Mouse (Mus musculus): ENCODE results near the gene Tns1.

Gene Tns1

DNA sequence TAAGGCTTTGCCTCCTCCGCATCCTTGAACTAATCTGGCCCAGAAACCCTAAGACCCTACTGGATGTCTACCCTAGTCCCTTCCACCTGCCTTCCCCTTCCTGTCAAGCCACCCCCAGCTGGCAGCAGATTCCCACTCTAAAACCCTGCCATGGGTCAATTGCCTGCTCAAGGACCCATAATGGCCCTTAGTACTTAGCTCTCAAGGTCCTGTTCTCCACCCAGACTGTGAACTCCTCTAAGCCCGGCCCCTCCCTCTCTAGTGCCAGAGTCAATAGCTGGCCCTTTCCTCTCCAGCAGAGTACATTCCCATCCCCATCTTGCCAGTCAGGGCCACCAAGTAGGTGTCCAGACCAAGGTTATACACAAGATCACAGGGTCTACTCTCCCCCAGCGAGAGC is 115.3 kb downstream of the Tns1 start:
- peak; percentile 77 for DNase-seq

DNA sequence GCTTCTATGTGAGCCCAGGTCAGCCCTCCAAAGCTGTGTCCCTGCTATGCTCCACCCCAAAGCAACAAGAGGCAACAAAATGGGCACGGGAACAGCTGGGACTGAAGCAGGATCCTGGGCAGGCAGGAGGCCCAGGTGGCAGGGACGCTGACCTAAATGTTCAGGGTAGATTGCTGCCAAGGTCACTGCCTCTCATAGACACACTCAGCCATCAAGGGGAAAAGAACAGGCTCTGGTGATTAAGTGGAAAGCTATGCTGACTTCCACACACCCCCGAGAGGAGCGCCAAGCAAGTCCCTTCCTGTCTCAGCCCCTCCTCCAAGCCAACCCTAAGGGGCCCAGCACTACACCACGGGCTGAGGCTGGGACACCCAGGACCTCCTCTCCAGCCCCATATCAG is 115.8 kb downstream of the Tns1 start:
- DNase-seq, result peak; percentile 79

DNA sequence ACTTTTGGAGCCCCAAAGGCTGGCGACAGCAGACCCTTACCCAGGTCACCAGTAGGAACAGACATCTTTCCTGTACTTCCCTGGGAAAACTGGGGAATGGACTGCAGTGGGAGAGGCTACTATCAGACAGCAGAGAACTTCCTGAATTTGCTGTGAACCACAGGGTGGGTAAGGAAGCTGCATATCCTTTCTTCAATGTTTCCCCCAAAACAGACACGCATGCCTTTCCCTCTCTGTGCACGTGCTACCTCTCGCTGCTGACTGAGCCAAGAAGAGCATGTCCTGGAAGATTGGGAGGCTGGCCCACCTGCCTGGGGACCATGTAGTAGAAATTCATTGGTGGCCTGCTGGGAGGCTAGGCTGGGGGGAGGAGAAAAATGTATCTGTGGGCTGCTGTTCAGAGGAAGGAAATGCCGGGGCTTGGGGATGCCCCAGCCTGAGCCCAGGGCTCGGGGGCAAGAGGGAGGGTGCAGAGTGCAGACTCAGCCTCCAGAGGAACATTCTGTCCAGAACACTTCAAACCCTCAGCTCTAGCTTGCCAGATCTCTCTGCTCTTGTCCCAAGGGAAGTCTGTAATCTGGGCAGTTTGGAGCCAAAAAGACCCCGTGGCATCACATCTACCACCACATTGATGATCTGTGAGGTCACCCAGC is 116.7 kb downstream of the Tns1 start:
- peak; percentile 72 for DNase-seq

DNA sequence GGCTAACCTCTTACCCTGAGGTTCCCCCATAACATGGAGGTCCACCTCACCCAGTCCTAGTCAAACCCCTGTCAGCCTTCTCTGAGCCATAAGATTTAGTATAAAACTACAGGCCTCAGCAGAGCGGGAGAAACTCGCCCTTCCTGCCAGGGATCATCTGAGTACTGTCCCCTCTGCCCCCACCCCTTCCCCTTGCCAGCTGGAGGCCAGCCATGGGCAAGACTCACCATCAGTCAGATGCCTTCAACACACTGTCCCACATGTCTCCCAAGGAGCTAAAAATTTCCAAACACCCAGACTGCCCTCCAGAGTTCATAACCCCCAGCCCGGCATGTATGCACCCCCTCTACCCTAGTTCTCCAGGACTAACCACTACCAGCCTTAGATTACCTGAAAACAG is 119.2 kb downstream of the Tns1 start:
- DNase-seq, result peak; percentile 78

DNA sequence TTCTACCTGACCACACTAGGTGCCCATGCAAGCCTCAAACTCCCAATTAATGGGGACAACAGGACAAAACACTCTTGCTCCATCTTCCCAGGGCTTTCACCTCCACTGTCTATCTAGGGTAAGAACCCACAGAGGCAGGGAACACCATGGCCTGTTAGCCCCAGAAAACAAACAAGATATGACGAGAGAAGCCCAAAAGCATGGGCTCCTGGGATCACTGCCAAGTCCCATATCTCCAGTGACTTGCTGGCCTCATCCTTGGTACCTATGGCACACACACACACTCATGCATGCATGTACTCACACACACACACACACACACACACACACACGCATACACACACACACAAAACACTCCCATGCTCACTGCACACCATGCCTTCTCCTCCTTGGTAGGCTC is 120.5 kb downstream of the Tns1 start:
- no peak for DNase-seq

DNA sequence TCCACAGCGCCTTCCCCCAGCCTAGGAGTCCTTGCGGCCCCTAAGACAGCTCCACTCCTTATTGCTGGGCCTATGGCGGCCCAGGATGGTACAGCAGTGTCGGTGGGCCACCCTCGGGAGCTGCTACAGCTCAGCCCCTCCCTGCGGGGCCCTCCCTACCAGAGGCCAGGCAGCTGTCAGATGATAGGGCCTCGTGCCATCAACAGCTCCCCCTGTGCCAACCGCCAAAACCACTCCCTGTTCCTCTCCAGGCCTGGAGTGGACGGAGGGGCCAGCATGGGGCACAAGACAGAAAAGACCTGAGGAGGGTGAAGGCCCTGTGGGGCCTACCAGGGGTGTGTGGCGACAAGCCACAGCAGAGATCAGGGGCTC is 122.8 kb downstream of the Tns1 start:
- DNase-seq, result peak; percentile 66

DNA sequence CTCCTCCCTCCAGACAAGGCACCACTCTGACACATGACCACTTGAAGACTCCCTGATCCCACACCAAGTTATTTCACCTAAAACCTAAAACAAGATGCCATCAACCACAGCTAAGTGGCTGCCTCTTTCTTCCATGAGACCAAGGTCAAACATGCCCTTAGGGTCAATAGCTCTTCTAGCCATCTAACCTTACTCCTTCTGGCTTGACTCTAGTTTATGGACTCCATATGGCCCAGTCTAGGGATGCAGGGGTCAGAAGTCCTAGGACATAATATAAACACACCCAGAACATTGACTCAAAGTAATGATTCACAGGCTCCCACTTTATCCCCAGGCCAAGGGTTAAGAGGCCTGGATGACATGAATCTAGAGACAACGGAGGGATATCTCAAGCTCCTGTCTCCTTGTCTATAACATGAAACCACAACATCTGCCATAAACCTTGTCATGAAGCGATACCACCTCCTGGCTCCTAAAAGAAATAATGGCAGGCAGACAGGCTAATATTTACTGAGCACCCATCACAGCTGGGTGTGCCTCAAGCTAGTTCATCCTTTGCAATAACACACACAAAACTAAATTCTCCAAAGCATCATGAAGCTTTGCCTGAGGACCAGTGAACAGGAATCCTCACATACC is 123.3 kb downstream of the Tns1 start:
- no peak for DNase-seq

DNA sequence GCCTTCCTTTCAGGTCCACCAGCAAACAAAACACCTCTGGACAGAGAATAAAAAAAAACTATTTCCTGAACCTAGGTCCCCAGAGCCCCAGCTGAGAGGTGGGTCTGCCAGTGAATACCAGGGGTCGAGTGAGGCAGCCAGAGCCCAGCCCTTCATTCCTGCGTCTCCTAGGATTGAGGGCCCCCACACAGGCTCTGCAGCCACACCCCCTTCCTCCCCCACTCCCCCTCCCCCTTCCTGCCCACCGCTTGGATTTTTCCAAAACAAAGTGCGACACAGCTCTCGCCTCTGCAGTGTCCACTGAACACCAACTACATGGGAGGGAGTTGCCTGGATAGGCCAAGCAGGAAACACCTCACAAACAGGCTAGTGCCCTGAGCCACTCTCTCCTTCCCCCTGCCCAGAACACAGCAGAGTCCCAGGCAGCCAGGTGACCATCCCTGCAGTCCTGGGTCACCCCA is 124.0 kb downstream of the Tns1 start:
- peak; percentile 56 for DNase-seq

DNA sequence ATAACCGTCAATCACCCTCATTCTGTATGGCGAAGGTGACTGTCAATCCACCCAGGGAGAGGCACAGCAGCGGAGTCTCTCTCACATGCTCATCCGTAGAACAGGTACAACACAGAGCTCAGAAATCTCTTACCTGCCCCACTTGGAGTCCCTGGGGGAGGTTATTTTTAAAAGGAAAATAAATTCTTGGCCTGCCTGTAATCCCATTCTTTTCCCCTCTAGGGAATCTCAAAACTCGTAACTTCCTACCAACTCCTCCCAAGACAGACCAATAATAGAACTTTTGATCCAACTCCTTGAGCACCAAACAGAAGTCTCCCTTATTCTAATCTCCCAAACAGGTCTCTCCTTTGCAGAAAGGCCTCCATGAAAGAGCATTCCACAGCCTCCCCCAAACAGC is 124.7 kb downstream of the Tns1 start:
- no peak for DNase-seq

DNA sequence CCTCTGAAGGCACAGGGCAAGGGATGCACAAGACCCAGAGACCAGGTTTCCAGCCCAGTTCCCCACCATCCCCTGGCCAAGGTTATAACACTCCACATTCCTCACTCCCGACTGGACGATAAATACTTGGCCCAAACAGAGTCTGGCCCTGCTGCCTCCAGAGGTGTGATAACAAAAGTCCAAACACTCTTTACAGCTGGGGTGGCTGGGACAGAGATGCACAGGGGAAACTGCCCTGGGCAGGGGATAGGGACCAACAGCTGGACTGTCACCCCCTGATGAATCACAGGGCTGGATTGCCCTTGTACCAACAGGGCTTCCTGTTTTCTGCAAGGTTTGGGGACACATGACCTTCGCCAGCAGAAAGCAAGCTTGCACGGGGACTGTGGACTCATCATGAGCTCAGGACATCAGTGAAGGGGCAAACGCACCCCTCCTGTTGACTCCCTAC is 125.3 kb downstream of the Tns1 start:
- peak; percentile 60 for DNase-seq

DNA sequence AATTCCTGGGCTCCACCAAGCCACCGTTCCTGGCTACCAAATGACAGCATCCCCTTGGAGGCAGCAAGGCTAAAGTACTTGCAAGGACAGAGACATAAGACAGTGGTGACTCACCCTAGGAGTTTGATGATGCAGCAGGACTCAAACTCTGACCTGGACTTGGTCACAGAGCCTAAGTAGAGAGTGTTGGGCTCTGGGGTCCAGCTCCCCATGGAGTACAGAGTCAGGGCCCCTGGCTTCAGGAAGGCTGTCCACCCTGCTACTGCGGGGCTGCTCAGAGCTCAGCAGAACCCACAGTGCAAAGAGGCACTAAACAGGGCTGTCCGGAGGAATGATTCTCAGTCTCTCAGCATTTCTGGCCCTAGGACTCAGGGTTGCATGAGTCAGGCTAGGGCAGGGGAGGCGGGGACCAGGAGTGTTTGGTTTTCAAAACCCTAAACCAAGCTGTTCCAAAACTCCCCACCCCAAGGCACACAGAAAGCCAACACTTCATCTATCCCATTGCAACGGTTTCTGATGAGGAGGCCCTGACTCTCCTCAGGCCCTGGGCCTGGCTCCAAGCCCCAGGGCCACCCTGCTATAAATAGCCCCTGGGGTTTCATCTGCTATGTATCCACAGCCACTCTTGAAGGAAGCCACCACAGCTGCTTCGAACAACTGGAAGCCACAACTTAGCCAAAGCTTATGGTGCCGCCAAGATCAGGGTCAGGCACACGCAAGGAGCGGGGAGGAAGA is 126.0 kb downstream of the Tns1 start:
- peak; percentile 75 for DNase-seq

DNA sequence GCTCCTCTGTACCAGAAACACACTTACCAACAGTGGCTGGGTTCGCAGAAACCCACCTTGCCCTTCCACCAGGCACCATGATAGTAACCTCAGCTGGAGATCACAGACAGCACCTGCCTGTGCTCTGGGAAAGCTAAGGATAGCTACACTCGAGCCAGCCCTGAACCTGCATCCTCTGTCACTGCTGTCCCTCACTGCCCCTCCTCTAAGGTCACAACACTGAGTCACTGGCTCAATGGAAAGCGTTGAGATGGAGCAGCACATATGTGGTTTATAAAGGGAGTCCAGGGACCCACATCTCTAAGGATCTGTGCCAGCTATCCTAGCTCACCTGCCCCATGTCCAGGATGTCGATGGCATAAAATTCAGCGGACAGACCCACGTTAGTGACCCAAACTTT is 126.9 kb downstream of the Tns1 start:
- DNase-seq, result no peak

DNA sequence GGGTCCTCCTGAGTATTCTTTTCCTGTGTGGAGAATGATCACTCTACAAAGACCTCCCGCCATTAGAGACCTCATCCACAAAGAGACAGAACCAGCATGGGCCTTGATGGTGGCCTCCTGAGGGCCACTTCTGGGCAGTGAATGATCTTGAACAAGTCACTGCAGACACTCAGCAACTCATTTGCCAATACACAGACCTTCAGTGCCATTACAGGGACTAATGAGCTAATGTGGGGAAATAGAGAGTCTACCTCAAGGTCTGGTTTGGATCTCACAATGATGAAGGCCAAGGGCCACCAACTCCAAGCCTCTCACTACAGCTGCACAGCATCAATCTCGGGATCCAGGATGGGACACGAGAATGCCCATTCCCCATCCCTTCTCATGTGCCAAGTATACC is 127.6 kb downstream of the Tns1 start:
- DNase-seq, result no peak

DNA sequence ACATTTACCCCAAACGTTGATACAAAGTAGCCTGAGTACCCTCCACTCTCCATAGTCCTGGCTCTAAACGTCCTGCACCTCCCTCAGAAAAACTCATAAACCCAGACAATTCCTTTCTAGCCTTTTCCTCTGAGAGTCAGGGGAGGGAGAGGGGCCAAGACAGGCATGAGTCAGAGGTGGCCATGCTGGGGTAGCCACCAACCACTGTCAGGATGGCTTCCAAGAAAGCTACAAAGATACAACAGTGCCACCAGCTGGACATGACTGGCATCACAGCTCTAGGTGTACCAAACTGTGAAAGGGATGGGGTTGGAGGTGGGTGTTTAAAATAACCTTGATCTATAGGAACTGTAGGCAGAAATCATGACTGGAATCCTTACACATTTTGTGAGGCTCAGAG is 128.0 kb downstream of the Tns1 start:
- DNase-seq, result peak; percentile 84

DNA sequence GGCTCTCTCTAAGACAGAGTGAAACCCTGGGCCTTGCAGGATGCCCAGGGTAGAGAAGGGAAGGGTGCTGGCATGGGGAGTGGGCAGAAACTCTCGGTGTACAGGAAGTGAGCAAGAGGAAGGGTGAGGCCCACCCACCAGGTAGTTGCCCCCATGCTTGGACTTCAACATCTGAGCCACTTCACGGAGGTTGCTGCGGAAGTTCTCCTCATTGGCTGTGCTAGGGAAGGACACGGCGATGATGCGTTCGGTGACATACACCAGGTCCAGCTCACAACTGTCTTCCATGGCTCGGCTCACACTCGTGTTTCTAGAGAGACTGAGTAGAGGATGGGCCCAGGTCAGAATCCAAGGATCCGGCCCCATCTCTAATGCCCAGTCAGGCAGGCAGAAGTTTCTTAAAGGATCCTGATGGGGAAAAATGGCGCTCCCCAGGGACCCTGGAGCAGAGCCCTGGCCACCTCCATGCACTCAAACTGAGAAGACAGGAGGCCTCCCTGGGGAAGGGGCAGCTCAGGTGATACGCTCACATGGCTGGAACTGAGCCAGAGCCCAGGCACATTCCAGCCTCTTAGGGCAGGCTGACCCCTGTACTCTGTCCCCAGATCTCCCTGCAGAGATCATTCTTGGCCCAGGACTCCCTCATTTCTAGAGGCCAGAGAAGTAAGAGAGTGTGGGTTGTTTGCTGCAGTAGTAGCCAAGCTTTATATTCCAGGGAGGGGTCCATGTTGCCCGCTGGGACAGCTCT is 129.0 kb downstream of the Tns1 start:
- no peak for DNase-seq

DNA sequence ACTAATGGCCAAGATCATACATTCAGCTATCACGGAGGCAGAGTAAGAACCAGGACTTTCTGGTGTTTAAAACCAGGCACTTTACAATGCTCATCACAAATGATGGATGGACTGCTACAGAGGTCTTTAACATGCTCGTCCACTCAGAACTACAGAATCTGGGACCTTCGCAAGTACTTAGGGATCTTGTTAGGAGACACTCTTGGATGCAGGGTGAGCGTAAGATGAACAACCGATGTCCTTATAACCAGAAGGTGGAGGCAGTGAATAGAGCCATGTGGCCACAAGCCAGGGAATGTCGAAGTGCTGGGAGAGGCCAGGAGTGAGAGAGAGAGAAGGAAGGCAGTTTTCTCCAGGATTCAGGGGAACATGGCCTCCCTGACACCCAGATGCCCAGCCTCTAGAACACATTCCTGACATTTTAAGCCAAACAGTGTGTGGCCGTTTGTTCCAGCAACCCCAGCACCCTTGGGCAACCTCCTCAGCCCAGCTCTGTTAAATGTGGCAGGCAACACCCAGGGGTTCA is 130.3 kb downstream of the Tns1 start:
- peak; percentile 78 for DNase-seq

DNA sequence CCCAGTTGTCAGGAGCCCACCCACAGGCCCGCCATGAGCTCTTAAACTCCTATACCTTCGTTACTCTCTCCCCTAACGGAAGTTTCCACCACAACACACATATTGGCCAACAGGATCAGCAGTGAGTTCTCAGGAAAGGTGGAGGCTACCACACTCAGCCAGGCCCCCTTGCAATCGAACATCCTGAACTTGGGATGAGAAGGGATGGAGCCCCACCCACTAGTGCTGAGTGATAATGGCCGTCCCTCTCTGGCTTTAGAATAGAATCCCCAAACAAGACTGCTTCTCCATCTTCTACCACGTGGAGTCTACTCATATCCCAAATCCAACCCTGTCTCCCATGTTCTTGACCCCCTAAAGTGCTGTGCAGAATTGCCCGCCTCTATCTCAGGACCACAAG is 131.0 kb downstream of the Tns1 start:
- no peak for DNase-seq

DNA sequence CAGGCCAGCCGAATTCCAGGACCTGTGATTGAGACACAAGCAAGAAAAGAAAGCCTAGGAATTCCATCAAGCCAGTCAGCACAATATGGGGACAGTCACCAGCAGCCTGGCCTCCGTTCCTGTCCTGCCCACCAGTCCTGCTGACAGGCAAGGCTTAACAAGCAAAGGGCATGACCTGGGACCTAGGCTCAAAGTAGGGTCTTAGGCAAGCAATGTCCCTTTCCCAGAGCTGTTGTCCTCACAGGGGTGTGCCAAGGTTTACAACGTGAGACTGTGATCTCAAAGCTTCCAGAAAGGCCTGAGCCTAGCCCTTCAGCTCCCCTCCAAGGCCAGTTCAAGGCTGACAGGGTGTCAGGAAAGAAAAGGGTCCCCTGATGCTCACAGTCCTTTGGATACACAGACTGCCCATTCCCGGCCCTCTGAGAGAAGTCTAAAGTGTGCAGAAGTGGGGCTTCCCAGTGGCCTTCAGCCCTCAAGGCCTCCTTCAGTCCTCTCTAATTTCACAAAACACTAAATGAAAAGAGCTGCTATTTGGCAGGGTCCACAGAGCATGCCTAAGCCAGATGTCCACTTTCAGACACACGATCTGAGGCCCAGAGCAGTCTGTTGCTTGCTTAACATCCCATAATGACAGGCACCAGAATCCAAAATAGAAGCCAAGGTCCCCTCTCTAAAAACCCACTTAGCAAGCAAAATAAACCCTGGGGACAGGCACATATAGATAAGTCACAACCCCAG is 131.9 kb downstream of the Tns1 start:
- DNase-seq, result no peak

DNA sequence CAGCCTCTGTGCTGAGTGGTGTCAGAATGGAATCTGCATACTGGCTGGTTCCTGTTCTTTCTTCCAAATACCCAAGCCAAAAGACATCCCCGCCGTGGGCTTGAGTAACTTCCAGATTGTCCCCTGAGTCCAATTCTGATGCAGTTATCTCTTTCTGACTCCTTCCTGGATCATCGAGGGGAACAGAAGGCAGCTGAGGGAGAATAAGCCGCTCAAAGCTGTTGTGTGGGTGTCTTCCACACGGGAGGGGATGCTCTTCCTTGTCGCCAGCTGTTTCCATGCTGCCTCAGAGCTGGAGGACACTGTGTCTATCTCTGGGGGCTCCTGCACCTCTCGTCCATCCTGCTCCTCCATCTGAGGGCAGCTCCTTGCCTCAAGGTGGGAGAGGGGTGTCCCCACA is 133.0 kb downstream of the Tns1 start:
- no peak for DNase-seq

DNA sequence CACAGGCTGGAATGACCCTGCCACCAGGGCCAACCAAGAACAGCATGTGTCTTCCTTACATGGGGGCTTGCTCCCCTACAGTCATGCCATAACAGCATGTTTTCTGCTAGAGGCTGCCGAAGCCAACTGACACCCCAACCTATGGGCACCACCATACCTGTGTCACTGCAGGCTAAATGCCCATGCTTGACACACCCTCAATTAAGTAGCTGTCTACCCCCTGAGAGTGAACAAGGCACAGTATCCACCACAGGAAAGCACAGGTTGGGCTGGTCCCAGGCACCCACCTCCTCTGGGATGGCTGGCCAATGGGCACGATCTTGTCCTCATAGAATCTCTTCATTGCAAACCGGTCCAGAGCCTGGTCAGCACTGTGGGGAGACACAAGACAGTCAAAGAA is 134.2 kb downstream of the Tns1 start:
- DNase-seq, result no peak

DNA sequence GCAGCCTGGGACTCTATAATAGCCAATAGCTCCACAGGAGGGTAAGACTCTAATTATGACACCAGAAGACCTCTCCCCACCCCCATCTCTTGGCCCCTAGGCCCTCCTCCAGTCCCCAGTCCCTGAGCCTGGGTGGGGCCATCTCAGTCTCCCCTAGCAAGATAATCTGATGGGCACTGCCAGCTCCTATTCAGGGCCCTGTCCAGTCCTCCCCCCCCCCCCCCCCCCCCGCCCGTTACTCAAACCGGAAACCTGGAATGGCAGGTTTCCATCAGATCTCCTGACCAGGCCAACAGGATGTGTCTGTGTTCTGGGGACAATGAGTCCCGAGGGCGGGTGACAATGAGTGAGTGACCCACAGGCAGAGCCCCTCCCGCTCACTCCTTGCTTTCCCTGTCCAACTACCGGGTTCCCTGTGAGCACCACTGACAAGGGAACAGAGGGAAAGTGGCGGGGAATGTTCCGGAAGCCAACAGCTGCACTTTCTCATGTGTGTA is 136.5 kb downstream of the Tns1 start:
- DNase-seq, result peak; percentile 71

All from lung, postnatal 14 days (tissue).